Mouse (Mus musculus) adrenal gland, postnatal 10 days (tissue): ENCODE measurements at regions not wholly inside any gene's neighbourhood (a gene's known extent, or its start where the extent isn't known, plus 50 kb on each side); places are given as distances from the start of the nearest gene placed in this dataset.
A peak's percentile ranks its signal among the peaks of the same experiment; 100 is the strongest.

Source experiments
- DNase-seq: peaks from one replicate; pipeline ENCODE4 v3.0.0; 2021; ENCODE audit warnings: mixed read lengths

DNA sequence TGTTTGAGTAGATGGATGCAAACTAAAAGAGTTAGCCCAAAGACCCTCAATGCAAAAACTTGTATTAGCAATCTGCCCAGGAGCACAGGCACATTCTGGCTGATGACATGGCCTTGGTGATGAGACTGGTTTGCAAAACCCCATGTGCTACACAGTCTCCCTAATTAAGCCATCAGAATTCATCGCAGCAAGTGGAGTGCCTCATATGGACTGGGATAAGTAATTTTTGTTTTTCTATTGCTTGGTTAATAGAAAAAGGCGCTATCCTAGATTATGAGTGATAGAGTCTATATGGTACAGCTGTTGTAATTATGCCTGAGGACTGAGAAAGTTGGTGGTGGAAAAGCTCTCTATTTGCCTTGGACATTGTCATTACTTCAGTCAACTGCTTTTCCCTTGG, 155.2 kb upstream of the Robo1 start:
- no peak for DNase-seq

GRCm38 (mm10) chr16:72157913-72158312, 150.2 kb upstream of the Robo1 start:
- DNase-seq = no peak

- DNase-seq = no peak
Measured at GRCm38 (mm10) chr16:72159411-72159810, 148.7 kb upstream of the Robo1 start.

- DNase-seq = no peak
Measured at GRCm38 (mm10) chr16:72175727-72176126, 132.4 kb upstream of the Robo1 start.

GRCm38 (mm10) chr16:72194320-72194719, 113.8 kb upstream of the Robo1 start:
- DNase-seq = no peak

DNA sequence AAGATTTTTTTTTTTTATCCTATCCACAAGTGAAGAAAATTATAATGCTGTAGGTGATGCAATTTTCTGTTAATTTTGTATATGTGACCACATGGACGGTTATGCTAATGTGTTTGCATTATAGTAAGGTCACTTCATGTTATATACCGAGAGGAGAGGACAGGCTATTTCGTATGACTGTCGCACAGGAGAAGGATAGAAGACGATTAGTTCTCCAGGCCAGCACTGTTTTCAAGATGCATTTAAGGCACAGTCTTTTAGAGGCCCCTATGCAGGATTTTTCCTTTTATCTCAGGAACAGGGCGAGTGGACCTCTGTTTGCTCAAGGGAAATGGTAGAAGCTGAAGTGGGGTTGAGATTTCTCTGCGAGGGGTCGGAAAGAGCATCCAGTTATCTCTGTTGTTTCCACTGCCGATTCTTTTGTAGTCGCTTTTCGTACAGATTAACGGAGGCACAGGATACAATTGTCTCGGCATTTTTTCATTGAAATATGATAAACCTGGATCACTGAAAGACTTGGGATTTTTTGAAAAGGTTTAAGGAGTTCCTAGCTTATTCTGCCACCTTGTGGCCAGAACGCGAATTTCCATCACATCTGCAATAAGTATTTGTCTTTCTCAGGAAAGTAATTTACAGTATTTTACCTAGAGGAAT, 92.6 kb upstream of the Robo1 start:
- DNase-seq = peak; percentile 70

GRCm38 (mm10) chr16:72218021-72218420, 90.1 kb upstream of the Robo1 start:
- no peak for DNase-seq

GRCm38 (mm10) chr16:72221912-72222502, 86.1 kb upstream of the Robo1 start:
- DNase-seq = no peak

- no peak for DNase-seq
Measured at GRCm38 (mm10) chr16:72223860-72224259, 84.2 kb upstream of the Robo1 start.

GRCm38 (mm10) chr16:72225157-72225880, 82.8 kb upstream of the Robo1 start:
- DNase-seq = no peak

- DNase-seq = peak; percentile 18
Measured at GRCm38 (mm10) chr16:72234366-72234765, 73.7 kb upstream of the Robo1 start.

DNA sequence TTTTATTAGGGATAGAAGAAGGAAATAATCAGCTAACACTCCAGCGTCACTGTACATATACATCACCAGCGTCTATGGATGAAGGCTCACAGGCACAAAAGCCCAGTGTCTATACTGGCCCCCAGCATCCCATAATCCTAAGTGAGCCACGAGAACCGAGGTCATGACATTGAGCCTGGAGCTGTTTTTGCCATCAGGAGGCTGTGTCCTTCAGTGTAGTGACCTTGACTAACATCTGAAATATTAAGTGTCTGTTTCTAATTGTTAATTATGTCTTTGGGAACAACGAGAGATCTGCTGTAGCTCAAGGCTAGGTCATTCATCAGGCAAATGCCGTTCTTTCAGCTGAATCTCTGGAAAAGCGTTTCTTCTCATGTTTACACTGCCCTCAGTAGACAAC, 68.5 kb upstream of the Robo1 start:
- DNase-seq = peak; percentile 15

DNA sequence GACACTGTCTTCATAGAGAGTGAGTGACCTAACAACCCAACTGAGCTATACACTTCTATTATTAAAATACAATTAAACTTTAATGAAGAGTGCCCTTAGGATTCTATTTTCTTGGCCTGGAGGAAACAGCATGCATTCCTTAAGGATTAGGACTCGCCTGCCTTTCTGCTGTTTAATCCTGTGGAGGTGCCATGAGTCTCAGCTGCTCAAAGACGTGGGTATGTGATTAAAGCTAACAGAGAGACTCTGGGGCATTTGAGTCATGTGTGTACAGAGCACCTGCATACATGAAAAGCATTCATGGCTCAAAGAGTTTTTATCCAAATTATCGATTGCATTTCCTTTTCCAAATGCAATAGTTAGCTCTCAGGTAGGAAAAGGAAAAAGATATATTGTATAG, 51.7 kb upstream of the Robo1 start:
- no peak for DNase-seq
